ENCODE assay signal across 10 mouse cellular contexts in the genomic region with DNA sequence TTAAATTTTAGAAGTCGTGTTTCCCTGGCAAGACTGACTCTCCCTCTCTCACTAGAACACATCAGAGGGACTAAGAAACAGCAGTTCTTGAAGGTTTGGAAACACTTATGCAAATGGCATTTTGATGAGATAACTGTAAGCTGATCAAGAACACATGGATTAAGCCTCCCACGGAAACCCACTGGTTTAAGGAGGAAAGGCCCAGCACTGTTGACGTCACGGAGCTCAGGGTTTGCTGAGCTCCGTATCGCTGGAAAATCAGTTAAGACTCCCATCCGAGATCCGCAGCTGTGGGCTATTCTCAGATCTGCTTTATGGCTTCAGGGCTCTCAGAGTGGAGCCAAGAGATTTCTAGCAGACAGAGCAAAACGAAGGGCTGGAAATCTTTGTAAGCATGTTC.
DNase-seq lines count a peak whose midpoint lies in the region; ATAC-seq and TF ChIP-seq lines count a peak whose summit lies in the region.
"Had no signal": no experiment of that assay in that cellular context is flagged by ENCODE, and none has a peak within 500 bp of the region (broad histone marks: within the 10 kb centered on the region; RNA-seq: fewer than 3 reads in every experiment).

No protein-coding gene starts in this region.

- no peak overlapping the region for H3K9ac ChIP-seq in embryonic facial prominence, embryonic 15.5 days
- H3K9ac ChIP-seq in hindbrain, postnatal 0 days (replicated peaks; ENCODE audit: low read length), result no peak overlapping the region
- H3K9ac ChIP-seq: hindbrain, embryonic 12.5 days had no signal

- no peak overlapping the region for H3K4me3 ChIP-seq in embryonic facial prominence, embryonic 15.5 days (replicated peaks)
- no peak overlapping the region for H3K4me3 ChIP-seq in hindbrain, postnatal 0 days (ENCODE audit: low read length)
- H3K4me3 ChIP-seq: hindbrain, embryonic 12.5 days had no signal

- H3K36me3 ChIP-seq in embryonic facial prominence, embryonic 15.5 days, result no peaks in the 10 kb centered on the region
- no peaks in the 10 kb centered on the region for H3K36me3 ChIP-seq in hindbrain, postnatal 0 days (ENCODE audit: insufficient read depth, low read length)
- H3K36me3 ChIP-seq: hindbrain, embryonic 12.5 days had no signal

- no peaks in the 10 kb centered on the region; the same call in 1 of the 2 replicates for H3K4me1 ChIP-seq in embryonic facial prominence, embryonic 15.5 days
- no peaks in the 10 kb centered on the region for H3K4me1 ChIP-seq in hindbrain, postnatal 0 days (ENCODE audit: insufficient read depth, low read length)
- H3K4me1 ChIP-seq: hindbrain, embryonic 12.5 days had no signal

- 17% methylated on average over 9 of the region's 9 CpGs for WGBS in embryonic facial prominence, embryonic 15.5 days
- WGBS in hindbrain, postnatal 0 days, result 56% methylated on average over 9 of the region's 9 CpGs

- no peak overlapping the region for H3K4me2 ChIP-seq in embryonic facial prominence, embryonic 15.5 days (replicated peaks)
- no peak overlapping the region for H3K4me2 ChIP-seq in hindbrain, postnatal 0 days (ENCODE audit: low read depth, low read length)
- H3K4me2 ChIP-seq: hindbrain, embryonic 12.5 days had no signal

- peak; percentile 79 for ATAC-seq in embryonic facial prominence, embryonic 15.5 days (ENCODE audit: insufficient number of reproducible peaks, low FRiP score, low TSS enrichment, low read depth)
- no peak for ATAC-seq in hindbrain, postnatal 0 days

- peak overlapping the region; percentile 58 for H3K27ac ChIP-seq in embryonic facial prominence, embryonic 15.5 days (replicated peaks)
- no peak overlapping the region for H3K27ac ChIP-seq in hindbrain, postnatal 0 days
- H3K27ac ChIP-seq: hindbrain, embryonic 12.5 days had no signal

- DNase-seq in left cerebral cortex, postnatal 14 days (ENCODE audit: low spot score in 2 of 2), result peak; percentile 28 to 44
- no peak for DNase-seq in left cerebral cortex, adult 11 months (ENCODE audit: low spot score)
- DNase-seq in heart, postnatal 10 days, result peak; percentile 10 to 12
- peak; percentile 15 for DNase-seq in retina, adult 2 months (ENCODE audit: low read depth, low spot score)
- DNase-seq in B cell, adult 2 months, result no peak
- DNase-seq in hindbrain, postnatal 0 days (ENCODE audit: low spot score), result no peak
- no peak for DNase-seq in kidney, adult 11 months
- DNase-seq: spleen, adult 18-20 months had no signal

- peaks cover 7% of the 10 kb centered on the region; the same call in 1 of the 2 replicates for H3K9me3 ChIP-seq in embryonic facial prominence, embryonic 15.5 days (replicated peaks)
- H3K9me3 ChIP-seq in hindbrain, postnatal 0 days (ENCODE audit: low read length), result no peaks in the 10 kb centered on the region

- intact Hi-C loops in left cerebral cortex, postnatal 14 days (cut with DNase I), result no loop called here
- intact Hi-C loops in heart, postnatal 10 days (cut with DNase I), result no loop called here

- TF ChIP-seq CTCF in hindbrain, postnatal 0 days (IDR thresholded peaks at IDR 0.05; ENCODE audit: low read depth), result no peak

- H3K27me3 ChIP-seq in embryonic facial prominence, embryonic 15.5 days, result no peaks in the 10 kb centered on the region
- H3K27me3 ChIP-seq in hindbrain, postnatal 0 days (ENCODE audit: insufficient read depth, low read length), result no peaks in the 10 kb centered on the region
- H3K27me3 ChIP-seq: hindbrain, embryonic 12.5 days had no signal

Comparison
In these comparisons a context has a peak if more than half of its experiments do, and no peak if none do; other contexts are left out.
1. DNase-seq: peak in left cerebral cortex, postnatal 14 days (2 of 2), heart, postnatal 10 days (2 of 2) and retina, adult 2 months (single experiment); none in left cerebral cortex, adult 11 months (single experiment), B cell, adult 2 months (0 of 2), hindbrain, postnatal 0 days (single experiment) and kidney, adult 11 months (single experiment).